Mouse (Mus musculus): ENCODE results near the gene Gmcl1. TPM values are rescaled to one million over a fixed set of nuclear protein-coding genes. Genes with fewer than 3 reads are reported as not detected.

Gene Gmcl1
- total and polyA plus RNA-seq, 2 experiments from 2014 or later = 5.1 to 7.0 TPM

- no peak for ATAC-seq (ENCODE audit: insufficient read depth, low read depth)
- Histone ChIP-seq H3K27ac (ENCODE audit: low read depth) (peak overlapping the region; percentile 79), H3K9ac (replicated peaks; ENCODE audit: low read depth, low read length) (no peak overlapping the region), H3K27me3 (ENCODE audit: control insufficient read depth, insufficient read depth, low read length) (no peaks in the 10 kb centered on the region), H3K36me3 (replicated peaks; ENCODE audit: control insufficient read depth, insufficient read depth, low read length) (no peaks in the 10 kb centered on the region), H3K4me1 (ENCODE audit: control insufficient read depth, insufficient read depth) (0 out of 2 replicates have a peak, but pooled peaks cover 7% of the 10 kb centered on the region), H3K4me3 (ENCODE audit: low read depth, low read length) (no peak overlapping the region), H3K9me3 (replicated peaks; ENCODE audit: control insufficient read depth, low read length) (no peaks in the 10 kb centered on the region), H3K4me2 (ENCODE audit: low read depth, low read length) (0 out of 2 replicates have a peak overlapping the region, but pooled peaks have one; percentile 4)
- no peak for TF ChIP-seq CTCF (IDR thresholded peaks at IDR 0.05; ENCODE audit: low read depth)
- no peak for TF ChIP-seq EP300 (IDR thresholded peaks at IDR 0.05; ENCODE audit: low read depth)
- no peak for DNase-seq (ENCODE audit: low spot score)
- 33% methylated on average over 4 of the region's 4 CpGs for WGBS
Observed at GRCm38 (mm10) chr6:86776706-86777071, 43.5 kb upstream of the Gmcl1 start.

- H3K27ac ChIP-seq (ENCODE audit: low read depth) = peak overlapping the region; percentile 79
- H3K4me2 ChIP-seq (ENCODE audit: low read depth, low read length) = 0 out of 2 replicates have a peak overlapping the region, but pooled peaks have one; percentile 4
- 0 out of 2 replicates have a peak, but pooled peaks have one; percentile 22 for TF ChIP-seq EP300 (IDR thresholded peaks at IDR 0.05; ENCODE audit: low read depth)
- no peak for TF ChIP-seq CTCF (IDR thresholded peaks at IDR 0.05; ENCODE audit: low read depth)
- no peaks in the 10 kb centered on the region for H3K9me3 ChIP-seq (replicated peaks; ENCODE audit: control insufficient read depth, low read length)
- DNase-seq (ENCODE audit: low spot score) (no peak), ATAC-seq (ENCODE audit: insufficient read depth, low read depth) (peak; percentile 74)
- no peak overlapping the region for H3K9ac ChIP-seq (replicated peaks; ENCODE audit: low read depth, low read length)
- no peaks in the 10 kb centered on the region for H3K36me3 ChIP-seq (replicated peaks; ENCODE audit: control insufficient read depth, insufficient read depth, low read length)
- H3K4me1 ChIP-seq (ENCODE audit: control insufficient read depth, insufficient read depth) = 0 out of 2 replicates have a peak, but pooled peaks cover 7% of the 10 kb centered on the region
- no peak overlapping the region for H3K4me3 ChIP-seq (ENCODE audit: low read depth, low read length)
- H3K27me3 ChIP-seq (ENCODE audit: control insufficient read depth, insufficient read depth, low read length) = no peaks in the 10 kb centered on the region
- 44% methylated on average over 8 of the region's 8 CpGs for WGBS
Observed at GRCm38 (mm10) chr6:86776001-86776705, 43.0 kb upstream of the Gmcl1 start.

GRCm38 (mm10) chr6:86774937-86775336 is 41.8 kb upstream of the Gmcl1 start:
- 74% methylated on average over 6 of the region's 6 CpGs for WGBS
- H3K4me1 ChIP-seq (ENCODE audit: control insufficient read depth, insufficient read depth) = 0 out of 2 replicates have a peak, but pooled peaks cover 7% of the 10 kb centered on the region
- H3K9me3 ChIP-seq (replicated peaks; ENCODE audit: control insufficient read depth, low read length) = no peaks in the 10 kb centered on the region
- no peak overlapping the region for H3K9ac ChIP-seq (replicated peaks; ENCODE audit: low read depth, low read length)
- no peak overlapping the region for H3K4me2 ChIP-seq (ENCODE audit: low read depth, low read length)
- TF ChIP-seq CTCF (IDR thresholded peaks at IDR 0.05; ENCODE audit: low read depth) = no peak
- TF ChIP-seq EP300 (IDR thresholded peaks at IDR 0.05; ENCODE audit: low read depth) = no peak
- H3K27me3 ChIP-seq (ENCODE audit: control insufficient read depth, insufficient read depth, low read length) = no peaks in the 10 kb centered on the region
- ATAC-seq (ENCODE audit: insufficient read depth, low read depth) (no peak), DNase-seq (ENCODE audit: low spot score) (no peak)
- H3K27ac ChIP-seq (ENCODE audit: low read depth) = no peak overlapping the region
- no peaks in the 10 kb centered on the region for H3K36me3 ChIP-seq (replicated peaks; ENCODE audit: control insufficient read depth, insufficient read depth, low read length)
- no peak overlapping the region for H3K4me3 ChIP-seq (ENCODE audit: low read depth, low read length)

GRCm38 (mm10) chr6:86773830-86774229 is 40.6 kb upstream of the Gmcl1 start:
- Histone ChIP-seq H3K27me3 (ENCODE audit: control insufficient read depth, insufficient read depth, low read length) (no peaks in the 10 kb centered on the region), H3K4me3 (ENCODE audit: low read depth, low read length) (no peak overlapping the region), H3K4me2 (ENCODE audit: low read depth, low read length) (no peak overlapping the region), H3K27ac (ENCODE audit: low read depth) (no peak overlapping the region), H3K4me1 (ENCODE audit: control insufficient read depth, insufficient read depth) (0 out of 2 replicates have a peak, but pooled peaks cover 7% of the 10 kb centered on the region), H3K9ac (replicated peaks; ENCODE audit: low read depth, low read length) (no peak overlapping the region), H3K36me3 (replicated peaks; ENCODE audit: control insufficient read depth, insufficient read depth, low read length) (no peaks in the 10 kb centered on the region), H3K9me3 (replicated peaks; ENCODE audit: control insufficient read depth, low read length) (no peaks in the 10 kb centered on the region)
- DNase-seq (ENCODE audit: low spot score) = no peak
- no peak for ATAC-seq (ENCODE audit: insufficient read depth, low read depth)
- WGBS = 72% methylated on average over 4 of the region's 4 CpGs
- no peak for TF ChIP-seq CTCF (IDR thresholded peaks at IDR 0.05; ENCODE audit: low read depth)
- TF ChIP-seq EP300 (IDR thresholded peaks at IDR 0.05; ENCODE audit: low read depth) = no peak

GRCm38 (mm10) chr6:86772631-86773030 is 39.4 kb upstream of the Gmcl1 start:
- WGBS = 58% methylated on average over 7 of the region's 7 CpGs
- DNase-seq (ENCODE audit: low spot score) (no peak), ATAC-seq (ENCODE audit: insufficient read depth, low read depth) (peak; percentile 18; the same call in 1 of the 2 replicates)
- H3K27me3 ChIP-seq (ENCODE audit: control insufficient read depth, insufficient read depth, low read length) = no peaks in the 10 kb centered on the region
- H3K4me3 ChIP-seq (ENCODE audit: low read depth, low read length) = no peak overlapping the region
- no peak overlapping the region for H3K9ac ChIP-seq (replicated peaks; ENCODE audit: low read depth, low read length)
- H3K27ac ChIP-seq (ENCODE audit: low read depth) = no peak overlapping the region
- no peak overlapping the region for H3K4me2 ChIP-seq (ENCODE audit: low read depth, low read length)
- H3K36me3 ChIP-seq (replicated peaks; ENCODE audit: control insufficient read depth, insufficient read depth, low read length) = no peaks in the 10 kb centered on the region
- TF ChIP-seq EP300 (IDR thresholded peaks at IDR 0.05; ENCODE audit: low read depth) (no peak), CTCF (IDR thresholded peaks at IDR 0.05; ENCODE audit: low read depth) (no peak)
- H3K4me1 ChIP-seq (ENCODE audit: control insufficient read depth, insufficient read depth) = 0 out of 2 replicates have a peak, but pooled peaks cover 7% of the 10 kb centered on the region
- H3K9me3 ChIP-seq (replicated peaks; ENCODE audit: control insufficient read depth, low read length) = no peaks in the 10 kb centered on the region

Data from heart, postnatal 0 days (tissue).